Mouse (Mus musculus): Measurements from ENCODE around the gene Snapc2. TPM values are rescaled to one million over a fixed set of nuclear protein-coding genes. Genes with fewer than 3 reads are reported as not detected.

Gene Snapc2
- total RNA-seq (2014; rRNA removed) (56.8 and 58.2 TPM in 2 replicates), polyA plus RNA-seq (2015; fragmentation: Nextera tagmentation; extraction: Ambion mirVana) (56.0 and 65.5 TPM in 2 replicates)

- peak; percentile 96 for DNase-seq
- peak within 1 kb of the TSS; percentile 95 for H3K9ac ChIP-seq
- no peaks in the 10 kb centered on the region for H3K27me3 ChIP-seq (ENCODE audit: insufficient read depth, low read length)
- peaks cover 22% of the 10 kb centered on the region for H3K4me1 ChIP-seq (ENCODE audit: insufficient read depth)
- ATAC-seq, result peak; percentile 91
- no peaks in the 10 kb centered on the region for H3K9me3 ChIP-seq (ENCODE audit: low read length)
- H3K4me2 ChIP-seq (ENCODE audit: low read depth), result peak within 1 kb of the TSS; percentile 75
- peak within 1 kb of the TSS; percentile 89 for H3K4me3 ChIP-seq (ENCODE audit: low read depth, low read length)
- H3K36me3 ChIP-seq (ENCODE audit: insufficient read depth), result peaks cover 30% of the 10 kb centered on the region
- no peak for TF ChIP-seq CTCF (IDR thresholded peaks at IDR 0.05; ENCODE audit: low read depth)
- WGBS, result 2% methylated on average over 69 of the region's 69 CpGs
- H3K27ac ChIP-seq (ENCODE audit: low read depth, low read length), result peak within 1 kb of the TSS; percentile 96
Observed at GRCm38 (mm10) chr8:4252934-4253841, at the start of gene Snapc2. Snapc2 (plus strand) TSS chr8:4253080.

- H3K9me3 ChIP-seq (ENCODE audit: low read length), result no peaks in the 10 kb centered on the region
- TF ChIP-seq CTCF (IDR thresholded peaks at IDR 0.05; ENCODE audit: low read depth), result no peak
- H3K27me3 ChIP-seq (ENCODE audit: insufficient read depth, low read length), result no peaks in the 10 kb centered on the region
- H3K27ac ChIP-seq (ENCODE audit: low read depth, low read length), result no peak overlapping the region
- DNase-seq, result peak; percentile 32
- 0 out of 2 replicates have a peak overlapping the region, but pooled peaks have one; percentile 14 for H3K9ac ChIP-seq
- peaks cover 75% of the 10 kb centered on the region for H3K36me3 ChIP-seq (ENCODE audit: insufficient read depth)
- no peak overlapping the region for H3K4me3 ChIP-seq (ENCODE audit: low read depth, low read length)
- 0 out of 2 replicates have a peak, but pooled peaks have one; percentile 0 for ATAC-seq
- H3K4me2 ChIP-seq (ENCODE audit: low read depth), result no peak overlapping the region
- WGBS, result 30% methylated on average over 38 of the region's 38 CpGs
- H3K4me1 ChIP-seq (ENCODE audit: insufficient read depth), result no peaks in the 10 kb centered on the region
Observed at GRCm38 (mm10) chr8:4205246-4206123, 47.4 kb upstream of the Snapc2 start.

- Histone ChIP-seq H3K9ac (0 out of 2 replicates have a peak overlapping the region, but pooled peaks have one; percentile 14), H3K4me1 (ENCODE audit: insufficient read depth) (no peaks in the 10 kb centered on the region), H3K4me2 (ENCODE audit: low read depth) (no peak overlapping the region), H3K36me3 (ENCODE audit: insufficient read depth) (peaks cover 71% of the 10 kb centered on the region), H3K27ac (ENCODE audit: low read depth, low read length) (no peak overlapping the region), H3K9me3 (ENCODE audit: low read length) (no peaks in the 10 kb centered on the region), H3K4me3 (ENCODE audit: low read depth, low read length) (no peak overlapping the region), H3K27me3 (ENCODE audit: insufficient read depth, low read length) (no peaks in the 10 kb centered on the region)
- peak; percentile 6 for ATAC-seq
- WGBS, result 19% methylated on average over 44 of the region's 44 CpGs
- DNase-seq, result peak; percentile 34
- TF ChIP-seq CTCF (IDR thresholded peaks at IDR 0.05; ENCODE audit: low read depth), result no peak
Observed at GRCm38 (mm10) chr8:4206182-4207015, 46.5 kb upstream of the Snapc2 start.

- no peaks in the 10 kb centered on the region for H3K9me3 ChIP-seq (ENCODE audit: low read length)
- H3K27ac ChIP-seq (ENCODE audit: low read depth, low read length), result no peak overlapping the region
- no peaks in the 10 kb centered on the region for H3K27me3 ChIP-seq (ENCODE audit: insufficient read depth, low read length)
- no peak; the same call in 1 of the 2 replicates for ATAC-seq
- H3K4me3 ChIP-seq (ENCODE audit: low read depth, low read length), result no peak overlapping the region
- no peak overlapping the region for H3K9ac ChIP-seq
- H3K4me1 ChIP-seq (ENCODE audit: insufficient read depth), result no peaks in the 10 kb centered on the region
- peaks cover 66% of the 10 kb centered on the region for H3K36me3 ChIP-seq (ENCODE audit: insufficient read depth)
- DNase-seq, result no peak
- 67% methylated on average over 2 of the region's 2 CpGs for WGBS
- TF ChIP-seq CTCF (IDR thresholded peaks at IDR 0.05; ENCODE audit: low read depth), result no peak
- no peak overlapping the region for H3K4me2 ChIP-seq (ENCODE audit: low read depth)
Observed at GRCm38 (mm10) chr8:4207016-4207350, 45.9 kb upstream of the Snapc2 start.

- H3K4me3 ChIP-seq (ENCODE audit: low read depth, low read length), result no peak overlapping the region
- H3K27me3 ChIP-seq (ENCODE audit: insufficient read depth, low read length), result no peaks in the 10 kb centered on the region
- peaks cover 26% of the 10 kb centered on the region for H3K4me1 ChIP-seq (ENCODE audit: insufficient read depth)
- H3K36me3 ChIP-seq (ENCODE audit: insufficient read depth), result peaks cover 35% of the 10 kb centered on the region
- no peak overlapping the region for H3K9ac ChIP-seq
- no peak overlapping the region for H3K27ac ChIP-seq (ENCODE audit: low read depth, low read length)
- ATAC-seq (no peak), DNase-seq (peak; percentile 27)
- peak; percentile 55 for TF ChIP-seq CTCF (IDR thresholded peaks at IDR 0.05; ENCODE audit: low read depth)
- WGBS, result 64% methylated on average over 6 of the region's 6 CpGs
- H3K4me2 ChIP-seq (ENCODE audit: low read depth), result no peak overlapping the region
- H3K9me3 ChIP-seq (ENCODE audit: low read length), result no peaks in the 10 kb centered on the region
Observed at GRCm38 (mm10) chr8:4211097-4211496, 41.8 kb upstream of the Snapc2 start.

- no peaks in the 10 kb centered on the region for H3K9me3 ChIP-seq (ENCODE audit: low read length)
- ATAC-seq (no peak), DNase-seq (peak; percentile 46)
- H3K4me2 ChIP-seq (ENCODE audit: low read depth), result peak overlapping the region; percentile 85
- no peak for TF ChIP-seq CTCF (IDR thresholded peaks at IDR 0.05; ENCODE audit: low read depth)
- peak overlapping the region; percentile 56 for H3K9ac ChIP-seq
- H3K36me3 ChIP-seq (ENCODE audit: insufficient read depth), result peaks cover 20% of the 10 kb centered on the region
- H3K4me3 ChIP-seq (ENCODE audit: low read depth, low read length), result peak overlapping the region; percentile 39
- peak overlapping the region; percentile 57; the same call in 1 of the 2 replicates for H3K27ac ChIP-seq (ENCODE audit: low read depth, low read length)
- H3K4me1 ChIP-seq (ENCODE audit: insufficient read depth), result peaks cover 26% of the 10 kb centered on the region
- 3% methylated on average over 25 of the region's 25 CpGs for WGBS
- no peaks in the 10 kb centered on the region for H3K27me3 ChIP-seq (ENCODE audit: insufficient read depth, low read length)
Observed at GRCm38 (mm10) chr8:4212809-4213209, 40.1 kb upstream of the Snapc2 start.
